Mouse (Mus musculus) cortical plate, adult 2 months (tissue): ENCODE results near the gene Srsf1.

Experiments
- CTCF ChIP-seq: fragments of 200-500 bp; IDR thresholded peaks from 2 replicates; pipeline ENCODE4 v1.5.1; 2011; ENCODE audit warnings: mild to moderate bottlenecking, control low read depth, low read length; ENCODE audit not compliant: insufficient read depth; ENCODE audit errors: extremely low read depth
- POLR2A ChIP-seq: fragments of 200-500 bp; IDR thresholded peaks from 2 replicates; pipeline ENCODE4 v1.6.1; 2011; ENCODE audit warnings: mild to moderate bottlenecking, low read length, control low read depth; ENCODE audit not compliant: insufficient read depth; ENCODE audit errors: extremely low read depth

DNA sequence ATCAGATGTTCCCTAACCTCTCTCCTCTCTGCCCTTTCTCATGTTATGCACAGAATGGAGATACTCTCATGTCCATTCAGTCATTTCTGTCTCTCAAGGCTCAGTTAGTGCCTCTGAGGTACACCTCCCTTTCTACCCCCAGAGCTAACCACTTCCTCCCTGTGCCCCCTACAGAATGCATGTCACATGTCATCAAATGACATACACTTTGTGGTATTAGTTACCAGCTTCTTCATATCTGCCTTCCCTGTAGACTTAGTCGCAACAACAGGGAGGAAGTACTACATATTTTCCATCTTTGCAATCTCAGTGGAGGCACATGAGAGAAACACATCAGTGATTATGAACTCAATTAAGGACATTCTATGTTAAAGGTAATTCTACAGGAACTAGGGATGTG, 44.8 kb downstream of the Srsf1 start:
- TF ChIP-seq CTCF (no peak), POLR2A (no peak)
